Mouse (Mus musculus) monocyte, adult 5-6 weeks (primary cell): ENCODE data around the gene Kcne3. TPM values are rescaled to one million over a fixed set of nuclear protein-coding genes. Genes with fewer than 3 reads are reported as not detected.
A peak's percentile ranks its signal among the peaks of the same experiment; 100 is the strongest.

Source experiments
- ATAC-seq: fragments of 153-309, 156-312 bp; replicated peaks from 2 replicates; pipeline ENCODE4 v1.8.0; 2017; ENCODE audit warnings: mild to moderate bottlenecking; ENCODE audit not compliant: low TSS enrichment, insufficient number of reproducible peaks, severe bottlenecking, poor library complexity, low FRiP score
- total RNA-seq: library from RNA; stranded (forward); fragments of 200-1000, 200-491, 200-594 nt; gene quantifications from 3 replicates; pipeline ENCODE4 v1.2.3, GENCODE M21; 2017

Gene Kcne3
- total RNA-seq, 1 experiment from 2014 or later, result 1.1 TPM

GRCm38 (mm10) chr7:100227896-100228525, 51.7 kb downstream of the Kcne3 start:
- ATAC-seq, result peak; percentile 37; the same call in 1 of the 2 replicates

- no peak for ATAC-seq
These were observed 52.7 kb downstream of the Kcne3 start for GRCm38 (mm10) chr7:100228957-100229356.

GRCm38 (mm10) chr7:100230646-100231045, 54.3 kb downstream of the Kcne3 start:
- ATAC-seq, result no peak

- no peak for ATAC-seq
These were observed 55.4 kb downstream of the Kcne3 start for GRCm38 (mm10) chr7:100231661-100232060.

GRCm38 (mm10) chr7:100233681-100234080, 57.4 kb downstream of the Kcne3 start:
- no peak for ATAC-seq

Other genes starting within 250 kb of the Kcne3 start
- 19.5 to 62.6 TPM (median 41.4 TPM) in 3 replicates for gene Rnf169, start 196.1 kb upstream of the Kcne3 start, total RNA-seq
- not detected in 3 replicates for gene Chrdl2, start 170.3 kb upstream of the Kcne3 start, total RNA-seq
- gene Pold3, start 54.9 kb upstream of the Kcne3 start, total RNA-seq, result 56.5 to 79.7 TPM (median 70.0 TPM) in 3 replicates
- 1.9 to 4.9 TPM in 2 of 3 replicates, not detected in the other for gene Lipt2, start 17.2 kb upstream of the Kcne3 start, total RNA-seq
- 6.1 to 23.8 TPM (median 10.6 TPM) in 3 replicates for gene Pgm2l1, start 50.9 kb downstream of the Kcne3 start, total RNA-seq
- not detected in 3 replicates for gene P4ha3, start 109.0 kb downstream of the Kcne3 start, total RNA-seq
- 14.5 to 39.8 TPM (median 23.7 TPM) in 3 replicates for gene C2cd3, start 195.7 kb downstream of the Kcne3 start, total RNA-seq
- 44.9 to 68.1 TPM (median 64.4 TPM) in 3 replicates for gene Ppme1, start 195.8 kb downstream of the Kcne3 start, total RNA-seq